Mouse (Mus musculus): ENCODE measurements around the gene Bcl6.

DNA sequence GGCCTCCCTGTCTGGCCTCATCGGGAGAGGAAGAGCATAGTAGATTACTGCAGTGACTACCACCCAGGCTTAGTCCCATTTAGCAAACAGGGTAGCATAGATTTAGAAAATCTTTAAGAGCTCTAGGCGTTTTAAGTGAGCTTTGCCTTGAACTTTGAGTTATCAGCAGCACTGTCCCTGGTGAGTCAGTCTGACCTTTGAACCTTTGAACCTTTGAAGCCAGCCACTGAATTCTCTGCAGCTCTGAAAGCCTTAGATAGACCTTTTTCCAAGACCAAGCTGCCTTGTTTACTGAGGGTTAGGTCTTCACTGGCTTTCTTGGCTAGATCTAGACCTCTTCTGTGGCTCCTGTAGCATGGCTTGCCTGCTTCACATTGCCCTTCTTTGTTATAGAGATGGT lies 45.8 kb upstream of the Bcl6 start:
- TF ChIP-seq CTCF (IDR thresholded peaks at IDR 0.05; ENCODE audit: low read depth, low read length), result no peak
- TF ChIP-seq POLR2A (IDR thresholded peaks at IDR 0.05; ENCODE audit: insufficient read depth, low read length), result no peak
